Mouse (Mus musculus) adrenal gland, postnatal 14 days (tissue): ENCODE measurements at regions not wholly inside any gene's neighbourhood (a gene's known extent, or its start where the extent isn't known, plus 50 kb on each side); places are given as distances from the start of the nearest gene placed in this dataset.

Source experiments
- DNase-seq: peaks from one replicate; pipeline ENCODE4 v3.0.0; 2021; ENCODE audit warnings: mixed read lengths

- DNase-seq, result no peak
Observed at GRCm38 (mm10) chr10:83897558-83897957, 174.9 kb downstream of the 1500009L16Rik start.

- DNase-seq, result no peak
Observed at GRCm38 (mm10) chr10:83906751-83907150, 184.1 kb downstream of the 1500009L16Rik start.

- DNase-seq, result no peak
Observed at GRCm38 (mm10) chr10:83910649-83911370, 188.1 kb downstream of the 1500009L16Rik start.

- DNase-seq, result no peak
Observed at GRCm38 (mm10) chr10:83914401-83915132, 191.9 kb downstream of the 1500009L16Rik start.

- no peak for DNase-seq
Observed at GRCm38 (mm10) chr10:83915133-83915730, 192.6 kb downstream of the 1500009L16Rik start.

GRCm38 (mm10) chr10:83926990-83927389 lies 204.3 kb downstream of the 1500009L16Rik start:
- no peak for DNase-seq

GRCm38 (mm10) chr10:83927554-83927953 lies 204.9 kb downstream of the 1500009L16Rik start:
- no peak for DNase-seq

GRCm38 (mm10) chr10:83931758-83932157 lies 209.1 kb downstream of the 1500009L16Rik start:
- peak; percentile 31 for DNase-seq

GRCm38 (mm10) chr10:83933201-83933600 lies 210.5 kb downstream of the 1500009L16Rik start:
- no peak for DNase-seq

GRCm38 (mm10) chr10:83934498-83934897 lies 211.8 kb downstream of the 1500009L16Rik start:
- DNase-seq, result peak; percentile 32

GRCm38 (mm10) chr10:83937168-83937567 lies 214.5 kb downstream of the 1500009L16Rik start:
- no peak for DNase-seq

- DNase-seq, result no peak
Observed at GRCm38 (mm10) chr10:83942101-83942500, 219.4 kb downstream of the 1500009L16Rik start.

- DNase-seq, result no peak
Observed at GRCm38 (mm10) chr10:83944158-83944557, 221.5 kb downstream of the 1500009L16Rik start.

GRCm38 (mm10) chr10:83944897-83945296 lies 222.2 kb downstream of the 1500009L16Rik start:
- no peak for DNase-seq

- DNase-seq, result no peak
Observed at GRCm38 (mm10) chr10:83945503-83945902, 222.8 kb downstream of the 1500009L16Rik start.

- no peak for DNase-seq
Observed at GRCm38 (mm10) chr10:83946186-83947176, 223.8 kb downstream of the 1500009L16Rik start.

GRCm38 (mm10) chr10:83957118-83957759 lies 234.6 kb downstream of the 1500009L16Rik start:
- no peak for DNase-seq

- DNase-seq, result no peak
Observed at GRCm38 (mm10) chr10:83958397-83958796, 235.7 kb downstream of the 1500009L16Rik start.

- DNase-seq, result no peak
Observed at GRCm38 (mm10) chr10:83958826-83959225, 236.2 kb downstream of the 1500009L16Rik start.

GRCm38 (mm10) chr10:83963232-83963760 lies 240.6 kb downstream of the 1500009L16Rik start:
- no peak for DNase-seq
